Mouse (Mus musculus) G1E (cell line): ENCODE measurements around the gene Fbxo21.

Experiments
- CTCF ChIP-seq: IDR thresholded peaks from 2 replicates; pipeline ENCODE4 v1.5.1; 2012; ENCODE audit warnings: low read depth, low read length, inconsistent platforms, mixed read lengths
- GATA1 ChIP-seq: IDR thresholded peaks from 2 replicates; pipeline ENCODE4 v1.6.1; 2012; ENCODE audit warnings: borderline replicate concordance, low read length, inconsistent platforms, mixed read lengths
- GATA2 ChIP-seq: IDR thresholded peaks from 2 replicates; pipeline ENCODE4 v1.6.1; 2012; ENCODE audit warnings: low read depth, low read length, inconsistent platforms, borderline replicate concordance
- POLR2AphosphoS5 ChIP-seq: IDR thresholded peaks from 2 replicates; pipeline ENCODE4 v1.6.1; 2012; ENCODE audit warnings: low read depth, low read length, inconsistent platforms; ENCODE audit not compliant: insufficient replicate concordance

DNA sequence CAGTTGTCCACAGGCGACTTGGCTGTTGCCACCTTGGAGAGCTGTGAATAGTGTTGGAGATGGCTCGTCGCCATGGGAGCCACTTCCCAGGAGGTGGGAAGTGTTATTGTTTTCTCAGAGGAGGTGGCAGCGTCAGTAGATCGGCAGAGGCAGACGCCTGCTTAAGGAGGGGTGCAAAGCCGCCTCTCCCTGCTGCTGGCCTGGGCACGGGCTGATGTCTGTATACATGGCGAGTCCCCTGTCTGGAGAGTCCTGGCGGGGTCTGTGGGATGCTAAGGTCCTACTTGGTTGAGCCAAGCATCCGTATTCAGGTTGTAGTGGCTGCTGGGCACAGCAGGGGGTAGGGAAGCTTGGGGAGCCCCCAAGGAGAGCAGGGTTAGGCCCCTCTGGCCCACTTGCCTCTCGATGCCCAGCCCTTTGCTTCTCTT lies 62.7 kb downstream of the Fbxo21 start:
- no peak for TF ChIP-seq CTCF
- TF ChIP-seq POLR2AphosphoS5 = no peak
- no peak for TF ChIP-seq GATA1
- TF ChIP-seq GATA2 = no peak
